Mouse (Mus musculus): Measurements from ENCODE around the gene Cntnap5a. TPM values are rescaled to one million over a fixed set of nuclear protein-coding genes. Genes with fewer than 3 reads are reported as not detected.

Gene Cntnap5a
- polyA plus RNA-seq (2016; fragmentation: Nextera tagmentation; extraction: Ambion mirVana), result 0.17 and 0.23 TPM in 2 replicates

GRCm38 (mm10) chr1:115684518-115685368 lies at the start of gene Cntnap5a:
Gene Cntnap5a (plus strand): TSS chr1:115684756.
- WGBS, result 11% methylated on average over 26 of the region's 26 CpGs
- peak; percentile 87 for ATAC-seq (ENCODE audit: low FRiP score)
- no peak within 1 kb of the TSS for H3K9ac ChIP-seq
- no peaks in the 10 kb centered on the region for H3K9me3 ChIP-seq
- H3K4me2 ChIP-seq, result peak within 1 kb of the TSS; percentile 52
- H3K4me1 ChIP-seq, result 0 out of 2 replicates have a peak, but pooled peaks cover 3% of the 10 kb centered on the region
- no peaks in the 10 kb centered on the region for H3K36me3 ChIP-seq (replicated peaks)
- no peak within 1 kb of the TSS for H3K27ac ChIP-seq
- peak within 1 kb of the TSS; percentile 33 for H3K4me3 ChIP-seq (replicated peaks)
- H3K27me3 ChIP-seq, result no peaks in the 10 kb centered on the region

- no peak overlapping the region for H3K4me2 ChIP-seq
- ATAC-seq (ENCODE audit: low FRiP score), result no peak
- no peak overlapping the region for H3K27ac ChIP-seq
- H3K27me3 ChIP-seq, result no peaks in the 10 kb centered on the region
- H3K9ac ChIP-seq, result no peak overlapping the region
- H3K4me3 ChIP-seq (replicated peaks), result no peak overlapping the region
- H3K4me1 ChIP-seq, result no peaks in the 10 kb centered on the region
- no peaks in the 10 kb centered on the region for H3K9me3 ChIP-seq
- no peaks in the 10 kb centered on the region for H3K36me3 ChIP-seq (replicated peaks)
- 83% methylated on average over 2 of the region's 2 CpGs for WGBS
Measured at GRCm38 (mm10) chr1:115646921-115647320, 37.6 kb upstream of the Cntnap5a start.

GRCm38 (mm10) chr1:115658343-115659064 lies 26.1 kb upstream of the Cntnap5a start:
- no peaks in the 10 kb centered on the region for H3K9me3 ChIP-seq
- no peak overlapping the region for H3K27ac ChIP-seq
- WGBS, result 82% methylated on average over 5 of the region's 5 CpGs
- H3K27me3 ChIP-seq, result no peaks in the 10 kb centered on the region
- no peak overlapping the region for H3K4me3 ChIP-seq (replicated peaks)
- no peaks in the 10 kb centered on the region for H3K36me3 ChIP-seq (replicated peaks)
- no peak for ATAC-seq (ENCODE audit: low FRiP score)
- H3K4me1 ChIP-seq, result no peaks in the 10 kb centered on the region
- no peak overlapping the region for H3K9ac ChIP-seq
- no peak overlapping the region for H3K4me2 ChIP-seq

- H3K4me2 ChIP-seq, result no peak overlapping the region
- H3K4me1 ChIP-seq, result 0 out of 2 replicates have a peak, but pooled peaks cover 3% of the 10 kb centered on the region
- no peak overlapping the region for H3K9ac ChIP-seq
- H3K36me3 ChIP-seq (replicated peaks), result no peaks in the 10 kb centered on the region
- no peak overlapping the region for H3K27ac ChIP-seq
- no peak overlapping the region for H3K4me3 ChIP-seq (replicated peaks)
- WGBS, result 34% methylated on average over 2 of the region's 2 CpGs
- ATAC-seq (ENCODE audit: low FRiP score), result peak; percentile 20; the same call in 1 of the 2 replicates
- H3K9me3 ChIP-seq, result no peaks in the 10 kb centered on the region
- H3K27me3 ChIP-seq, result no peaks in the 10 kb centered on the region
Measured at GRCm38 (mm10) chr1:115686494-115686893, 1.9 kb downstream of the Cntnap5a start.

GRCm38 (mm10) chr1:115699798-115700197 lies 15.2 kb downstream of the Cntnap5a start:
- Histone ChIP-seq H3K4me3 (replicated peaks) (no peak overlapping the region), H3K27ac (no peak overlapping the region), H3K27me3 (no peaks in the 10 kb centered on the region), H3K4me2 (no peak overlapping the region), H3K9me3 (no peaks in the 10 kb centered on the region), H3K36me3 (replicated peaks) (no peaks in the 10 kb centered on the region), H3K4me1 (no peaks in the 10 kb centered on the region), H3K9ac (no peak overlapping the region)
- 69% methylated on average over 2 of the region's 2 CpGs for WGBS
- no peak for ATAC-seq (ENCODE audit: low FRiP score)

DNA sequence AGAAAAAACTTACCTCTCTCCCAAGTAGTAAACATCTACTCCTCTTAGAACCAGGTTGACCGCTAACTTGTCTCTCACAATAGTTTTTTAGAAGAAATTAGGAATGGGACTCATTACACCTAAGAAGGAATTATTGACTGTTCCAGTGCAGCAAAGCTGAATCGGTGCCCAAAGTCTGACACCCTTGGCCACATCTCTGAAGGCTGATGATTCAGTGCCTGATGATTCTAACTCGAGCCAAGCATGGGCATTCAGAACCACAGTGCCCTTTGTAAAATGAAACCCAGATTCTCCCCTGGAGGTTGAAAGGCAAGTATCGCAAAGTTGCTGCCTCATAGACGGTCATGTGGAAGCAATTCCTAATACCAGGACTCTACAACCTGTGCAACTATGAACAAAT lies 58.0 kb downstream of the Cntnap5a start:
- H3K36me3 ChIP-seq (replicated peaks), result no peaks in the 10 kb centered on the region
- H3K27ac ChIP-seq, result no peak overlapping the region
- H3K27me3 ChIP-seq, result no peaks in the 10 kb centered on the region
- H3K4me2 ChIP-seq, result no peak overlapping the region
- no peak overlapping the region for H3K4me3 ChIP-seq (replicated peaks)
- H3K9me3 ChIP-seq, result no peaks in the 10 kb centered on the region
- no peaks in the 10 kb centered on the region for H3K4me1 ChIP-seq
- no peak overlapping the region for H3K9ac ChIP-seq
- ATAC-seq (ENCODE audit: low FRiP score), result no peak
- WGBS, result 89% methylated on average over 5 of the region's 5 CpGs

DNA sequence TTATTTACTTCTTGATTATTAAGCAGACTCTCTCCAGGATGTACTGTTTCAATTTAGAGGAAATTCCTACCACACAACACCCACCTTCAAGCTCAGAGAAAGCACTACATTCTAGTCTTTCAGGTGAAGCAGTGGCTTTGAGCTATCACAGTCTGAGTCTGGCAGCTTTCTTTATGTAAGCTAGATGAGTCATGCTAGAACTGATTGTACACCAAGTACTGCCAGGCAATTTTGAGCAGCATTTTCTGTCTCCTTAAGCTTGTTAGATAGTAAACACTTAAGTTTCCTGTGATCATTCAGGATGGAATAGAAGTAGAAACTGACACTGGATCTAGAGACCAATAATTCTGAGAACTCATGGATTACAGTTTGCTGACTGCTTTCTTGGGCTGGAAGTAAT lies 61.0 kb downstream of the Cntnap5a start:
- Histone ChIP-seq H3K9me3 (no peaks in the 10 kb centered on the region), H3K27ac (no peak overlapping the region), H3K4me3 (replicated peaks) (no peak overlapping the region), H3K4me2 (no peak overlapping the region), H3K27me3 (no peaks in the 10 kb centered on the region), H3K4me1 (no peaks in the 10 kb centered on the region), H3K9ac (no peak overlapping the region), H3K36me3 (replicated peaks) (no peaks in the 10 kb centered on the region)
- no peak for ATAC-seq (ENCODE audit: low FRiP score)

DNA sequence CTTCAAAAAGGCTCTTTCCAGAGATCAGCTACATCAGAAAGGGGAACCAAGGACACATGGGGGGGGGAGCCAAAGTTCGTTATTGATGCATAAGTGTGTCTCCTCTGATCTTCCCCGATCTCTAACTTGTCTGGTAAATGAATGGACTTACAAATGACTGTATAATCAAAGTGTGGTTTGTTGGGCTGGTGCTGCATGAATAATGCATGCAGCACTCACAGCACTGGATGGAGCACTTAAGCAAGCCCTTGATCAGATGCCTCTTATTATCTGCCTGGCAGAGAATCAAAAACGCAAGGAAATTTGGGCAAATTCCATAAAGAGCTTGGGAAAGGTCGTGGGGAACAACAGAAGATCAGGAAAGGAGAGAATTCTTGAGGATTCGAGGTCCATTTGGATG lies 100.2 kb downstream of the Cntnap5a start:
- no peak overlapping the region for H3K9ac ChIP-seq
- H3K27me3 ChIP-seq, result no peaks in the 10 kb centered on the region
- no peaks in the 10 kb centered on the region for H3K36me3 ChIP-seq (replicated peaks)
- peak; percentile 85 for ATAC-seq (ENCODE audit: low FRiP score)
- 0 out of 2 replicates have a peak overlapping the region, but pooled peaks have one; percentile 8 for H3K27ac ChIP-seq
- H3K4me2 ChIP-seq, result no peak overlapping the region
- 32% methylated on average over 5 of the region's 5 CpGs for WGBS
- no peaks in the 10 kb centered on the region for H3K9me3 ChIP-seq
- H3K4me1 ChIP-seq, result peaks cover 7% of the 10 kb centered on the region; the same call in 1 of the 2 replicates
- no peak overlapping the region for H3K4me3 ChIP-seq (replicated peaks)

DNA sequence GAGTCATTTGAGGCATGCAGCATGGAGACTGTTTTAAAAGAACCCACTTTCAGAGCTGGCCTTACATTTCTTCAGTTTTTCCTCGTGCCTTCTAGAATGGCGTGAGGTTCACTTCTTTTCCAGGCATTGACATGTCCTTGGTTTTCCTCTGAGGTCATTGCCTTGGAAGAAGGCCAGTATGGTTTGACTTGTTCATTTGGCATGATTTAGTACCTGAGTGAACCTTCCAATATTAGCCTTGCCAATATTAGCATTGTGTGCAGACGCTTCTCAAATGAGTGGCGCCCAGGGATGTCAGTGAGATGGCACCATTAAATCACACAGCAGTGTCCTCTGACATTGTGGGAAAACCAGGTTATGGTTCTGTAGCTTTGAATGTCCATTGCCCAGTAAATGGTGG lies 158.0 kb downstream of the Cntnap5a start:
- no peak for ATAC-seq (ENCODE audit: low FRiP score)
- WGBS, result 95% methylated on average over 4 of the region's 4 CpGs
- no peaks in the 10 kb centered on the region for H3K9me3 ChIP-seq
- H3K4me1 ChIP-seq, result no peaks in the 10 kb centered on the region
- H3K27ac ChIP-seq, result no peak overlapping the region
- no peak overlapping the region for H3K9ac ChIP-seq
- H3K4me3 ChIP-seq (replicated peaks), result no peak overlapping the region
- no peaks in the 10 kb centered on the region for H3K27me3 ChIP-seq
- H3K4me2 ChIP-seq, result no peak overlapping the region
- H3K36me3 ChIP-seq (replicated peaks), result no peaks in the 10 kb centered on the region

DNA sequence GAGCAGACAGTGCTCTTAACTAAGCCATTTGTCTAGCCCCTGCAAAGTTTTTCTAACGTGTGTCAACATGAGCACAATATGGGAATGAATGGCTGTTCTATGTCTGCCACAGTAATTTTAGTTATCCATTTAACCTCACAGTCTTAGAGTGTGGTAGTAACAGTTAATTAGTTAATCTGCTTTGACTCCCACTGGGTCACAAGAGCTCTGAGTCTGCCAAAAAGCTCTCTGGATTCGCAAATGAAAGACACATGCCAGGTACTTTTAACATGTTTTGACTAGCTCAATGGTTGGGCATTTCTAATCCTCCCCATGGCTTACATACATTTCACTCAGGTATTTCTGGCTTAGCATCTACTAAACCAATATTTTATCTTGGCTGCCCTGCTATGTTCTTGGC lies 163.0 kb downstream of the Cntnap5a start:
- Histone ChIP-seq H3K36me3 (replicated peaks) (no peaks in the 10 kb centered on the region), H3K27ac (no peak overlapping the region), H3K27me3 (no peaks in the 10 kb centered on the region), H3K4me1 (no peaks in the 10 kb centered on the region), H3K9ac (no peak overlapping the region), H3K4me2 (no peak overlapping the region), H3K4me3 (replicated peaks) (no peak overlapping the region), H3K9me3 (no peaks in the 10 kb centered on the region)
- no peak for ATAC-seq (ENCODE audit: low FRiP score)
- 28% methylated on average over 2 of the region's 2 CpGs for WGBS

DNA sequence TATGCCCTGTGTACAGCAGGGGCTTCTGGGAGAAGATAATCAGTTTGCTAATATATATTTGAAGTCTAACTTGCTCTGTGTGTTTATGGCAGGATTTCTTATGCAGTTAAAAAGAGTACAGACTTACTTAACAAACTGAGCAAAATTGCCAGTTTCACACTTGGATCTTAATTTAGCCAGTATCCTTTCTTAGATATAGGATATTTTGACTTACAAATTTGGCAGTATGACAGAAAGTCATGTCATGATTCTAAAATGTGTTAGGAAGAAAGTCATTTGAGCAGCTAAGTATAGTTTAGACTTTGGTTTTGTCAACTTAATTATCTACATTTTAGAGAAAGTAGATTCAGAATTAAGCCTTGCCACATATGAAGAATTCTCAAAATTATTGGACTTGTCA lies 167.7 kb downstream of the Cntnap5a start:
- no peaks in the 10 kb centered on the region for H3K27me3 ChIP-seq
- ATAC-seq (ENCODE audit: low FRiP score), result no peak
- no peak overlapping the region for H3K27ac ChIP-seq
- H3K4me2 ChIP-seq, result no peak overlapping the region
- H3K9ac ChIP-seq, result no peak overlapping the region
- no peak overlapping the region for H3K4me3 ChIP-seq (replicated peaks)
- no peaks in the 10 kb centered on the region for H3K36me3 ChIP-seq (replicated peaks)
- H3K9me3 ChIP-seq, result no peaks in the 10 kb centered on the region
- H3K4me1 ChIP-seq, result no peaks in the 10 kb centered on the region

GRCm38 (mm10) chr1:115918396-115918795 lies 233.8 kb downstream of the Cntnap5a start:
- no peaks in the 10 kb centered on the region for H3K36me3 ChIP-seq (replicated peaks)
- ATAC-seq (ENCODE audit: low FRiP score), result no peak
- WGBS, result 88% methylated on average over 1 of the region's 1 CpGs

More at GRCm38 (mm10) chr1:115918396-115918795, 233.8 kb downstream of the Cntnap5a start:
- Histone ChIP-seq H3K4me1 (no peaks in the 10 kb centered on the region), H3K9ac (no peak overlapping the region), H3K27ac (no peak overlapping the region), H3K4me2 (no peak overlapping the region), H3K4me3 (replicated peaks) (no peak overlapping the region), H3K27me3 (no peaks in the 10 kb centered on the region), H3K9me3 (no peaks in the 10 kb centered on the region)

All from forebrain, embryonic 12.5 days (tissue).